Mouse (Mus musculus): ENCODE data around the gene Fam185a. TPM values are rescaled to one million over a fixed set of nuclear protein-coding genes. Genes with fewer than 3 reads are reported as not detected.
A peak's percentile ranks its signal among the peaks of the same experiment; 100 is the strongest.

The Fam185a gene
- 12.0 and 13.8 TPM in 2 replicates for total RNA-seq (2021)
- long read RNA-seq, experiment 1, transcript Fam185a-201 (8 exons, 3,027 nt), result major isoform, 16 of 18 reads
- long read RNA-seq, experiment 1, partial matches to known transcripts, result 0 of 18 reads
- long read RNA-seq, experiment 1, other reads (novel, unspliced or antisense), result 2 of 18 reads
- long read RNA-seq, experiment 2, transcript Fam185a-201 (8 exons, 3,027 nt), result major isoform, 16 of 21 reads
- long read RNA-seq, experiment 2, partial matches to known transcripts, result 0 of 21 reads
- long read RNA-seq, experiment 2, other reads (novel, unspliced or antisense), result 5 of 21 reads

DNA sequence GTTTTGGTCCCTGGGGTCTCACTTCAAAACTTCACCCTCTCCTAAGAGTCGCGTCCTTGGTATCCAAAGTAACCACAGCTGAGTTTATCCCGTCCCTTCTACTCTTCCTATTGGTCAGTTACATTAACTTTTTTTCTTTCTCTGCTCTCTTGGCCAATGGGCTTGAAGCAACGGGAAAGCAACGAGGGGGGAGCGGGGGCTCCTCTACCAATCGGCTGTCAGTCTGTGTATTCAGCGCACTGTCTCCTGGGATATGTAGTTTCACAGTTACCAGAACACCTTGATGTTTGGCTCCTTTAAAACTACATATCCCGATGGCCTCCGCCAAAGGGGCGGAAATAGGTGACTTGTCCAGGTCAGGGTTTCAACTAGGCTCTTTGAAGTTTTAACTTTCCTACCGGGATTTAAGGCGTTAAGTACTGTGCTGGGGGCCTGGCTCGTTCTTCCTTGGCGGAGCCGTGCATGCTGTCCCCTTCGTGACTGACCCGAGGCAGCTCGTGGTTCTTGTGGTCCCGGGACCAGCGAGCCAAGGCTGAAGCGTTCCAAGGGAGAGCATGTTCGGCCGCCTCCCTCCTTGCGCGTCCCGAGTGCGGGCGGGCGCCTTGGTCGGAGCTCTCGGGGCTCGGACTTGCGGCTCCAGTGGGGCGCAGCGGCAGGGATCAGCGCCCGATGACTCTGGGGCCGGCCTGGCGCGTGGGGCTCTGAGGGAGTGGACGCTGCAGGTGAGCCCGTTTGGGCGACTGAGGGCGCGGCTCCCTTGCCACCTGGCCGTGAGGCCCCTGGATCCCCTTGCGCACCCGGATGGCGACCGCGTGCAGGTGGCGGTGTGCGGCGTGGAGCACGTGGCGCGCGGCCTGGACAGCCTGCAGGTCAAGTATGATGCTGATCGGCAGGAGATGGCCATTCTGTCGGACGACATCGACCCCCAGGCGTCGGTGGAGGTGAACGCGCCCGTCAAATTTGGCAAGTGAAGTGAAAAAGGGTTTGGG lies at the start of gene Fam185a, which contains the start of gene Ccdc146:
Fam185a (plus strand) TSS at position 345 of the 989 bp plus-strand sequence.
Ccdc146 (minus strand) TSS at position 64 of the 989 bp plus-strand sequence.
- peak; percentile 94 for DNase-seq

- DNase-seq, result no peak
Measured at GRCm38 (mm10) chr5:21376935-21377334, 47.8 kb upstream of the Fam185a start.

DNA sequence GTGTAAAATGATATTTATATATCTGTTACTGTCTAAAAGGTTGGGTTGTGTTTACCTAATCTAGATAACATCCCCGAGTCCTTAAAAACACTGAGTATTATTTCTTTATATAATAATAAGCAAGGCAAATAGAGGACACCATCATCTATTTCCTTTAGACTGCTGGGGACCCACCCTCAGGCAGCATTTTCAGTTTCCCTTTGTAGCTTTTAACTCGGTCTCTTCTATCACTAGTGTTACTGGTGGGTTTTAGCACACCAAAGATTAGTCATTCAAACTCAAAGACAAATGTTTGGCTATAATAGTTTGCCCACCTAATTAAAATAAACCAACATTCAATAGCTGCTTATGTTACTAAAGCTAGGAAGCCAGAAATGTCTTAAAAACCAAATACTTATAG lies 46.4 kb upstream of the Fam185a start:
- DNase-seq, result no peak

- no peak for DNase-seq
Measured at GRCm38 (mm10) chr5:21381986-21382385, 42.8 kb upstream of the Fam185a start.

GRCm38 (mm10) chr5:21382678-21383077 lies 42.1 kb upstream of the Fam185a start:
- no peak for DNase-seq

DNA sequence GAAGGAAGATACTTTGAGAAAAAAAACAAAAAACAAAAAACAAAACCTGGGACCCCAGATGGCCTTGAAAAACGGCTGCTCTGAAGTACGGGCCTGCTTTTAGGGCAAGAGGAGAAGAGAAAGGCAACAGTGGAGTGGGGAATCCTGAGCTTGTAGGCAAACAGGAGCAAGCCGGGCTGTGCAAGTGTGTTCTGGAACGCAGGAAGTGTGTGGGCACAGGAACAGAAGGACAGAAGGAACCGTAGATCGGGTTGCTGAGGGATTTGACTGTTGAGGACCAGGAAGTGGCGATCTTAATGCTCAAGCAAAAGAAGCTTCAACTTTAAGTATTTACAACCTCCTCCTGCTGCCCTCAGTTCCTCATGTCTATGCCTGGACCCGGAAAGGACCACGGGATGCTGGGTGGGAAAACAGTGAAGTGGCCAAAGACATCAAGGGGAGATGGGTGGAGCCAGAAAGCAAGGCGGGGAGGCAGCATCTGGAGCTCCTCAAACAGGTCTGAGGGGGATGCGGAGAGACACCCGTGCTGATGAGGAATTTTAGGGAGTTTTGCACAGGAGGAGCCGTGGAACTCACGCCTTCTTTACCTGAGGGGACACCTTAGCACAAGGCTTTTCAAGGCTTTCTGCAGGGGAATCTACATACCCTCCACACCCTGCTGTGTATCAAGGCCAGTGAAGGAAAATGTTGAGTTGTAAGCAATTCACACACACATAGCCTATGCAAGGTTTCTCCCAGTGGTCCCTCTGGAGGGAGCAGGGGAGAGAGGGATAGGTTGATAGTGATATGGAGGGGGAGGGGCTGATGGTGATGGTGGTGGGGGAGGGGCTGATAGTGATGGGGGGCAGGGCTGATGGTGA lies 41.1 kb upstream of the Fam185a start:
- no peak for DNase-seq

DNA sequence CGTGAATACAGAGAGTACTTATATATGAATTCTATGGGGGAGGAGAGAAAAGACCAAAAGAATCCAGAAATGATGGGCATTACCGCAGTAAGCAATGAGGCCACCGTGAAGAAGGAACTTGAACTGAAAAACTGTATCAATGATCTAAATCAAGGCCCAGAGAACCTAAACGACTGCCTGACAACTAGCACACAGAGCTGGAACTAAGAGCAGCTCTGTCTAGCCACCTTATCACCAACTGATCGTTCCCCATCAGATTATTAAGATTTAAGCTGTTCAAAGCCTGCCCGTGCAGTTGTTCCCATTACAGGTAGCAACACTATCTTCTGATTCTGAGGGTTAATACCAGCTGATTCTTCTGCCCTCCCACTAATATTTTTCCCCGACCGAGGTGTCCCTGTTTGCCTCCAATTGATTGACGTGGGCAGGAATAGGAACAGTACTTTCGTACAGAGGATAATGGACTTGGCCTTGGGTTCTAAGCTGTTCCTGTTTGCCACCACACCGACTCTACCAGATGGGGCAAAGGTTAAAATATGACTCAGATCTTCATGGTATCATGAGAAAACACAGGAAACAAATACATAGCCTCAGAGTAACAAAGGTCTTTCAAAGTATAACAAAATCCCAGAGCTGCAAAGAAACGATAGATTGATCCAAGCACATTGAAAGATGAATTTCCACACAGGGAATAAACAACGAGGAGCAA lies 40.4 kb upstream of the Fam185a start:
- DNase-seq, result no peak

DNA sequence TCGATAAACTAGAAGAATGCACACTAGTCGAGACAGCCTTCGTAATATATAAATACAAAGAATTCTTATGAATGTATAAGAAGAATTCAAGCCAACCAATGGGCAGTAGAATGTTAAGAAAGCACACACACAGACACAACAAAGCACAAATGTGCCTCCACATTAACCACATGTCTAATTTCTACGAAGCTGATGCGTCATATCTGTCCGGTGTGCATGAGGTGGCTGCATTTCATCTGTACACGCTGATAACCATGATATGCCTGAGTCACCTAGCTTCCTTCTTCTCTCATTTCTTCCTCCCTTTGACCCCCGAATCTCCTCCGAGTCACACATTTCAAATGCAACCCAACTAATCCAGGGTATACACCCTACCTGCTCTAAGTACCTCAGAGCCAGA lies 39.8 kb upstream of the Fam185a start:
- no peak for DNase-seq

GRCm38 (mm10) chr5:21386432-21386831 lies 38.3 kb upstream of the Fam185a start:
- DNase-seq, result no peak

DNA sequence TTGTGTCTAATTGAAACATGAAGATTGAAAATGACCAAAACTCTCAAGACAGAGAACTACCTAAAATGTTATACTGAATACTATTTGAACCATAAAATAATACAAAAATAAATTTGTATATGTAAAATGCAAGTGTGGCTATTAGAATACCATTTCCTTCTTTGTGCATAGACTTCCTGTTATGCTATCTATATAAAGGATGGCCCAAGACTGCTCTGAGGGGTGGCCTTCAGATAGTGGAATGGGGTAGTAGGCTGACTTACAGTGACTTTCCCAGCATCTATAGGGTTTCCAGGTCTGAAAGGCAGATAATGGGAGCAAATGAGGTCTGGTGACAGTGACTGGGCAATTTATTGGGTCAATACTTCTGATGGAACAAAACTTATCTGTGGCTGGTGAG lies 37.4 kb upstream of the Fam185a start:
- DNase-seq, result no peak

- no peak for DNase-seq
Measured at GRCm38 (mm10) chr5:21388855-21389254, 35.9 kb upstream of the Fam185a start.

DNA sequence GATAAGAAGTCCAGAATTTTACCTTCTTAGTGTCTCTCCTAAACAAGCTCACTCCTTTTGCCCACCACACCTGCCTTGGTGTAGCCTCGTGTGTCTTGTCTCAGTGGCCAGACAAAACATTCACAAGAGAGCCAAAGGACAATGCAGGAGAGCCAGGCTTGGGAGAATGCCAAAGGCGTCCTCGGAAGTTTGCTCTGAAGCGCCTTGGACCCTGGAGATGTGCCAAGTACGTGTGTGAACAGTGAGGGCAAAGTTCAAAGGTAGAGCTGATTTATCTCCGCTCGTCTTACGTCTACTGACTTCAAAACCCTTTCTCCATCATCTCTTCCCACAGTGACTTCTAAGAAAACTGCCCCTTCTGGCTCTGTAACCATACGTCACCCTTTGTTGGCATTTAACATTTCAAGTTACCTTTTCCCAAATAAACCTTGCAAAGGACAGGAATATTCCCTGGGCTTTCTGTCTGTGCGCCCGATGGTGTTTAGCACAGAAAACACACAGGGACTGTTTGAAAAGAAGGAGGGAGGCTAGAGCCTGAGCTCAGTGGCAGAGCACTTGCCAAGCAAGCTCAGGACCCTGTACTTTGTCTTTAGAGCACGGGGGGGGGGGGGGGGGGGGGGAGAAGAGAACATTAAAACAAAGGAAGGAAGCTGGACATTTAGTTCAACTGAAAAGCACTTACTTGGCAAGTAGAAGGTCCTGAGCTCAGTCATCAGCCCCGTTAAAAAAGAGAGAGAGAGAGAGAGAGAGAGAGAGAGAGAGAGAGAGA lies 33.0 kb upstream of the Fam185a start:
- peak; percentile 57 for DNase-seq

DNA sequence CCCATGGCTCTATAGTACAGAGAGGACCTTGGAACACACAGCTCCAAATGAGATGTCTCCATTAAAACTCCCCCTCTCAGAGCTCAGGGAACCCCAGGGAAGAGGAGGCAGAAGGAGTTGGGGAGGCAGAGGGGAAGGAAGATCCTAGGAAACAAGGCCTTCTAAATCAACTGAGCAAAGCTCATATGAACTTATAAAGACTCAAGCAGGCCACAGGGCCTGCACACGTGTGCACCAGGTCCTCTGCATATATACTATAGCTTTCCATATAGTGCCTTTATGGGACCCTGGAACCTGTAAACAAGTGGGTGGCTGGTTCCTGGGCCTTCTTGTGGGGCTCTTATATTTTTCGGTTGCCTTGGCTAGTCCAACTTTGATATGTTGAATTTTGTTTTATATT lies 30.2 kb upstream of the Fam185a start:
- DNase-seq, result no peak

- no peak for DNase-seq
Measured at GRCm38 (mm10) chr5:21395205-21395840, 29.4 kb upstream of the Fam185a start.

DNA sequence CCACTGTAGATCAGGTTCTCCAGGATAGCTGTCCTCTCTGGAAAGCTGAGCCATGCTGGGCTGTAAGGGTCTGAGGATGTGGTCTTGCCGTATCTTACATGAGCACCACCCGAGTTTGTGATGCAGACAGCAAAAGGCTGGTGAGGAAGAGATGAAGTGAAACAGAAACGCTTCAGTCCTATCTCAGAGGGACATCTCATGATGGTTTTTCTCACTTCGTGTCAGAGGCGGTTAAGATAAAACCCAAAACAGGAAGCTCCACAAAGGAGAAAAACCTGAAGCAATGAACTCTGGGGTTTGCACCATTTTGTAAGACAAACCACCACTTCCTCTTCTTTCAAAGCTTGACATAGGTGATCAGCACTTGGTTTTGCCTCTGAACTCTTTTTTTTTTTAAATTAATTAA lies 13.5 kb upstream of the Fam185a start:
- DNase-seq, result no peak

- DNase-seq, result no peak
Measured at GRCm38 (mm10) chr5:21412056-21412455, 12.7 kb upstream of the Fam185a start.

DNA sequence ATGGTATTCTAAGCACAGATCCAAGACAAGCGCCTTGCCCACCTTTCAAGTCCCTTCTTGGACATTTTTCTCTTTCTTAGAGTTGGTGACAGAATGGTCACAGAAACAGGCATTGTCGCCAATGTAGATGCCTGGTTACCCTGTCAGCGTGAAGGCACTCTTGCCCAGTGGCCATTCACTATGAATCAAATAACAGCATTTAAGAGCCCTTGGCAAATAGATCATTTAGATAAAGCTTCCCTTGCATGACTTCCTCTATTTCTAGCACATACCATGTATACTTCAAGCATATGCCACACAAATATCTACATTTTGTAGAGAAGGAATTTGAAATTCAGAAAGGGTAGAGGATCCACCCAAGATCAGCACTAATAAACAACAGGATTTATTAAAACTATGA lies 11.4 kb upstream of the Fam185a start:
- no peak for DNase-seq

DNA sequence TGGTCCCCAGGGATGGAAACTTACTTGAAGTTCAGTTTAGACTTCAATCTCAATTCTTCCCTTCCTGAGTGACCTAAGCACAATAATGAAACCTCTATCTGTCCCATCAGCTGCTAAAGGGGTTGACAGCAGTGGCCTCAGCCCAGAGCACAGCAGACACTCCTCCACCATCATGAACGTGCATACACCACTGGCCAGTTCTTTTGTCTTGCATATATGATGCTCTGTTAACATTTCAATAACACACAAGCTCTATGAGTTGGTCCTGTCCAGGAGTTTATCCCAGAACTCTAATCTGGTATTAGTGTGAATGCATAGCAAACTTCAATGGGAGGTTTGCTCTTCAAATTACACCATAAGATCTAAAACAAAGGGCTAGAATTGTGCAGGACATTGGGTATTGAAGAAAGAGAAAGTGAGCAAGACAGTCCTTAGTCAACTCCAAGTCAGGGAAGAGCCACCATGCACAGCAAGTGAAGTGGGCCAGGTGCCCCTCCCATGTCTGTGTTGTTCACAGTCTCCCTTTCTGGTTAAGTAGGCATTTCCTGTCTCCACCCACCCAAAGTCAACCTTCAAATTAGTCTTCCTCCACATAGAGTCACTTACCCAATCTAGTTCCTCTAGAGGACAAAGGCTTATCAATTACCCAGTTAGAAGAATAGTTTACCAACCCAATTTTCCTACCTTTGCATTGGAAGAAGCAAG lies 10.5 kb upstream of the Fam185a start:
- DNase-seq, result no peak

DNA sequence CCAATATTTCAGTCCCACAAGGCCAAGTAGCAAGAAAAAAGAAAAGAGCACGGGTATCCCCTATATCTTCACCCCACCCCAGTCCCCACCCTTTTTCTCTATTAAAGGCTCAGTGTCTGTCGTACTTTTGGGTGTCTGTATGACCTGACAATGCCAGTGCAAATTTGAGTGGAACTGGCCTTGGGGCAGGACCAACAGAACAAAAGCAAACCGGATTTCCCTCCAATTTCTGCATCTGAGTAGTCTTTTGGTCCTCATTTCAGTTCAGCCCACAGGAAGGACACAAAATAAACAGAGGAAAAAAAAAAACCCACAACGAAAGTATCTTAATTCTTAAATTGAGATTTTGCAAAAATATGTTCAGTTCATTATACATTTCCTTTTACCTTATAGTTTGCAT lies 6.1 kb upstream of the Fam185a start:
- DNase-seq, result no peak

- no peak for DNase-seq
Measured at GRCm38 (mm10) chr5:21420609-21421008, 4.1 kb upstream of the Fam185a start.

All from adrenal gland, postnatal 14 days (tissue).